Mouse (Mus musculus) midbrain, embryonic 13.5 days (tissue): Measurements from ENCODE around the gene Shb. TPM values are rescaled to one million over a fixed set of nuclear protein-coding genes. Genes with fewer than 3 reads are reported as not detected.

ENCODE experiments used
- ATAC-seq: fragments of 200-750 bp; cut with Nextera tagmentation; 2 replicates; pipeline ENCODE4 v1.8.0; 2017; ENCODE audit warnings: mild to moderate bottlenecking, moderate TSS enrichment, moderate library complexity
- H3K27ac ChIP-seq: fragments of 300-500 bp; sonication (generic); 2 replicates; pipeline ENCODE4 v1.5.1; 2015; ENCODE audit warnings: inconsistent platforms, mild to moderate bottlenecking, moderate library complexity
- H3K27me3 ChIP-seq: fragments of 300-500 bp; sonication (generic); 2 replicates; pipeline ENCODE4 v1.6.1; 2015; ENCODE audit warnings: mild to moderate bottlenecking, inconsistent platforms
- H3K36me3 ChIP-seq: fragments of 300-500 bp; sonication (generic); 2 replicates; pipeline ENCODE4 v1.6.1; 2015; ENCODE audit warnings: mild to moderate bottlenecking, inconsistent platforms
- H3K4me1 ChIP-seq: fragments of 300-500 bp; sonication (generic); replicated peaks from 2 replicates; pipeline ENCODE4 v1.6.1; 2015; ENCODE audit warnings: inconsistent platforms
- H3K4me2 ChIP-seq: fragments of 300-500 bp; sonication (generic); replicated peaks from 2 replicates; pipeline ENCODE4 v1.6.1; 2015; ENCODE audit warnings: moderate library complexity, mild to moderate bottlenecking, inconsistent platforms
- H3K4me3 ChIP-seq: fragments of 300-500 bp; sonication (generic); replicated peaks from 2 replicates; pipeline ENCODE4 v1.5.1; 2015; ENCODE audit warnings: mild to moderate bottlenecking, inconsistent platforms
- H3K9ac ChIP-seq: fragments of 300-500 bp; sonication (generic); replicated peaks from 2 replicates; pipeline ENCODE4 v1.6.1; 2015; ENCODE audit warnings: mild to moderate bottlenecking, inconsistent platforms
- H3K9me3 ChIP-seq: fragments of 300-500 bp; sonication (generic); 2 replicates; pipeline ENCODE4 v1.6.1; 2016; ENCODE audit warnings: mild to moderate bottlenecking, inconsistent platforms
- WGBS: fragments of 180-500 bp; shearing (Covaris S2); methylation state at CpG from one replicate; pipeline ENCODE4 v1.1.7; 2015; 5-methylcytosine and 5-hydroxymethylcytosine counted together
- polyA plus RNA-seq: library from polyadenylated mRNA; unstranded; fragments of >200 nt; fragmentation: Nextera tagmentation; extraction: Ambion mirVana; gene quantifications from 2 replicates; pipeline ENCODE4 v1.2.1, GENCODE M21; 2015

Shb gene
- polyA plus RNA-seq, 1 experiment from 2014 or later = 3.6 TPM

GRCm38 (mm10) chr4:45499556-45499955, 32.7 kb downstream of the Shb start:
- Histone ChIP-seq H3K36me3 (no peaks in the 10 kb centered on the region), H3K9ac (no peak overlapping the region), H3K4me2 (no peak overlapping the region), H3K4me1 (peaks cover 37% of the 10 kb centered on the region), H3K9me3 (no peaks in the 10 kb centered on the region), H3K27me3 (peaks cover 18% of the 10 kb centered on the region), H3K4me3 (no peak overlapping the region), H3K27ac (peak overlapping the region; percentile 5; the same call in 1 of the 2 replicates)
- no peak for ATAC-seq
- 24% methylated on average over 10 of the region's 10 CpGs for WGBS

DNA sequence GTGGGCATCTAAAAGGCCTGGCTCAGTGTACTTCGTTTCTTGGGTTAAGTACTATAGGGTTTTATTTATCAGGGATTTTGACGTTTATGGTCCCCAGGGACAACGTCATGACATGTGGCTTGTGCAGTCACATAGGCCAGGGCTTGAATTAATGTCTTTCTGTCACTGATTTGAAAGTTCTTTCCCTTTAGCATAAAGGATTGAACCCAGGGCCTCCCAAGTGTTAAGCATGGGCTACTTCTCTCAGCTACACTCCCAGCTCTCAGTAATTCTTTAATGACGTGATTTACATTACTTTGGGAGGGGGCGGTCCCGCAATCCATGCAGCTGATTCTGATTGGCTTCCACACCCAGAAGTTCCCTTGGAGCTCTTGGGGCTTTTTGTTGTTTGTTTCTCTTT, 33.2 kb downstream of the Shb start:
- peaks cover 42% of the 10 kb centered on the region for H3K4me1 ChIP-seq
- H3K9me3 ChIP-seq = no peaks in the 10 kb centered on the region
- H3K9ac ChIP-seq = no peak overlapping the region
- WGBS = 16% methylated on average over 6 of the region's 6 CpGs
- no peak overlapping the region for H3K4me2 ChIP-seq
- no peaks in the 10 kb centered on the region for H3K36me3 ChIP-seq
- no peak overlapping the region for H3K27ac ChIP-seq
- H3K4me3 ChIP-seq = no peak overlapping the region
- no peak for ATAC-seq
- peaks cover 18% of the 10 kb centered on the region for H3K27me3 ChIP-seq

DNA sequence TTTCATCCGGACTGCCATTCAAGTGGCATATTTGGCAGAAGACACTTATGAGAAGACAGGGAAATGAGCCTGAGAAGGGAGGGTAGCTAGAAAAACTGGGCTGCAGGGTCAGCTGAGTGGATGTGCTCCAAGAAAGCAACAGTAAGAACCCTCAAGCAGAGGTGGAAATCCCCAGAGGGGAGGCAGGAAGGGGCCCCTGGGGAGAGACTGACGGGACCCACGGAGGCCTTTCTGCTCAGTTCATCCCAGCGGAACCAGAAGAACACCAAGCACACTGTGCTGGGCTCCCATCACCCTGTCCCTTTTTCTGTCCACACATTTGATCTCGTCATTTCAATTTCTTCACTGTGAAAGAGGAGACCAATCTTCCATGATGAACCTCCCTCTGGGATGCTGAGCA, 33.9 kb downstream of the Shb start:
- Histone ChIP-seq H3K9me3 (no peaks in the 10 kb centered on the region), H3K9ac (no peak overlapping the region), H3K4me1 (peaks cover 49% of the 10 kb centered on the region), H3K27ac (no peak overlapping the region), H3K4me2 (no peak overlapping the region), H3K36me3 (no peaks in the 10 kb centered on the region), H3K27me3 (peaks cover 18% of the 10 kb centered on the region), H3K4me3 (no peak overlapping the region)
- 57% methylated on average over 5 of the region's 5 CpGs for WGBS
- no peak for ATAC-seq

DNA sequence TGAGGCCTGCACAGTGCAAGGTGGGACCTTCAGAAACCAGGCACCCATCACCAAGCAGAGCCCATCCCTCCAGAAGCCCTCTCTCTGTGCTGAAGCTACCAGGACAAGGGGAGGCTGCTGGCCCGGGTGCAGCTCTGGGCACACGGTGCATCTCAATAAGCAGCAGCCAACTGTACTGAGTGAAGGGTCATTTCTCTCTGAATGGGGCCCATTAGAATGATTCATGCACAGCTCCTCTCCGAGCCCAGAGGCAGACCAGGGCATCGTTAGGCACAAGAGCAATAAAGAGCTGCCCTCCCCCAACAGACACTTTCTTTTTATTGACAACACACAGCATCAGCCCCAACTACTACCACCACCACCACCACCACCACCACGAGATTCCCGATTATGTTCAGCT, 35.0 kb downstream of the Shb start:
- H3K27me3 ChIP-seq = peaks cover 18% of the 10 kb centered on the region; the same call in 1 of the 2 replicates
- H3K9ac ChIP-seq = no peak overlapping the region
- H3K27ac ChIP-seq = no peak overlapping the region
- no peak for ATAC-seq
- H3K4me3 ChIP-seq = no peak overlapping the region
- 60% methylated on average over 6 of the region's 6 CpGs for WGBS
- H3K4me1 ChIP-seq = peaks cover 60% of the 10 kb centered on the region
- H3K36me3 ChIP-seq = no peaks in the 10 kb centered on the region
- no peak overlapping the region for H3K4me2 ChIP-seq
- no peaks in the 10 kb centered on the region for H3K9me3 ChIP-seq

- H3K9me3 ChIP-seq = no peaks in the 10 kb centered on the region
- H3K27ac ChIP-seq = no peak overlapping the region
- no peak overlapping the region for H3K9ac ChIP-seq
- no peaks in the 10 kb centered on the region for H3K36me3 ChIP-seq
- peaks cover 22% of the 10 kb centered on the region for H3K27me3 ChIP-seq
- H3K4me2 ChIP-seq = no peak overlapping the region
- 66% methylated on average over 8 of the region's 8 CpGs for WGBS
- H3K4me1 ChIP-seq = peaks cover 76% of the 10 kb centered on the region
- no peak overlapping the region for H3K4me3 ChIP-seq
- no peak for ATAC-seq
These were observed 36.6 kb downstream of the Shb start for GRCm38 (mm10) chr4:45495531-45496201.

- H3K27me3 ChIP-seq = peaks cover 17% of the 10 kb centered on the region
- no peak overlapping the region for H3K27ac ChIP-seq
- H3K9me3 ChIP-seq = no peaks in the 10 kb centered on the region
- H3K4me2 ChIP-seq = no peak overlapping the region
- H3K4me1 ChIP-seq = peaks cover 81% of the 10 kb centered on the region
- WGBS = 18% methylated on average over 6 of the region's 6 CpGs
- H3K9ac ChIP-seq = no peak overlapping the region
- ATAC-seq = no peak
- no peak overlapping the region for H3K4me3 ChIP-seq
- H3K36me3 ChIP-seq = no peaks in the 10 kb centered on the region
These were observed 38.4 kb downstream of the Shb start for GRCm38 (mm10) chr4:45493786-45494400.

GRCm38 (mm10) chr4:45493118-45493517, 39.2 kb downstream of the Shb start:
- Histone ChIP-seq H3K9ac (no peak overlapping the region), H3K4me3 (no peak overlapping the region), H3K4me1 (peaks cover 78% of the 10 kb centered on the region), H3K9me3 (no peaks in the 10 kb centered on the region), H3K27ac (no peak overlapping the region), H3K27me3 (peaks cover 15% of the 10 kb centered on the region), H3K4me2 (no peak overlapping the region), H3K36me3 (no peaks in the 10 kb centered on the region)
- no peak for ATAC-seq
- 17% methylated on average over 7 of the region's 7 CpGs for WGBS

- WGBS = 57% methylated on average over 5 of the region's 5 CpGs
These were observed 39.6 kb downstream of the Shb start for GRCm38 (mm10) chr4:45492681-45493081.

GRCm38 (mm10) chr4:45491685-45492601, 40.3 kb downstream of the Shb start:
- H3K9ac ChIP-seq = no peak overlapping the region
- no peak overlapping the region for H3K4me2 ChIP-seq
- no peaks in the 10 kb centered on the region for H3K9me3 ChIP-seq
- H3K27ac ChIP-seq = no peak overlapping the region
- 49% methylated on average over 16 of the region's 16 CpGs for whole genome bisulfite sequencing
- H3K27me3 ChIP-seq = peaks cover 15% of the 10 kb centered on the region
- H3K36me3 ChIP-seq = 0 out of 2 replicates have a peak, but pooled peaks cover 3% of the 10 kb centered on the region
- H3K4me3 ChIP-seq = no peak overlapping the region
- no peak for ATAC-seq
- H3K4me1 ChIP-seq = peaks cover 77% of the 10 kb centered on the region

More at GRCm38 (mm10) chr4:45492681-45493081, 39.6 kb downstream of the Shb start:
- no peak for ATAC-seq
- no peaks in the 10 kb centered on the region for H3K36me3 ChIP-seq
- no peak overlapping the region for H3K27ac ChIP-seq
- H3K9me3 ChIP-seq = no peaks in the 10 kb centered on the region
- H3K4me1 ChIP-seq = peaks cover 78% of the 10 kb centered on the region
- H3K9ac ChIP-seq = no peak overlapping the region
- no peak overlapping the region for H3K4me3 ChIP-seq
- peaks cover 15% of the 10 kb centered on the region for H3K27me3 ChIP-seq
- H3K4me2 ChIP-seq = no peak overlapping the region

GRCm38 (mm10) chr4:45491119-45491679, 41.1 kb downstream of the Shb start:
- Histone ChIP-seq H3K27me3 (peaks cover 17% of the 10 kb centered on the region), H3K9ac (no peak overlapping the region), H3K4me3 (no peak overlapping the region), H3K9me3 (no peaks in the 10 kb centered on the region), H3K4me1 (peaks cover 77% of the 10 kb centered on the region), H3K36me3 (0 out of 2 replicates have a peak, but pooled peaks cover 4% of the 10 kb centered on the region), H3K4me2 (no peak overlapping the region), H3K27ac (no peak overlapping the region)
- WGBS = 38% methylated on average over 6 of the region's 6 CpGs
- ATAC-seq = no peak

- peak overlapping the region; percentile 16 for H3K9ac ChIP-seq
- peaks cover 73% of the 10 kb centered on the region for H3K4me1 ChIP-seq
- H3K4me3 ChIP-seq = no peak overlapping the region
- ATAC-seq = peak; percentile 49
- WGBS = 5% methylated on average over 8 of the region's 8 CpGs
- H3K27ac ChIP-seq = peak overlapping the region; percentile 63
- H3K36me3 ChIP-seq = 0 out of 2 replicates have a peak, but pooled peaks cover 4% of the 10 kb centered on the region
- H3K9me3 ChIP-seq = no peaks in the 10 kb centered on the region
- peaks cover 13% of the 10 kb centered on the region for H3K27me3 ChIP-seq
- no peak overlapping the region; the same call in 1 of the 2 replicates for H3K4me2 ChIP-seq
These were observed 42.1 kb downstream of the Shb start for GRCm38 (mm10) chr4:45490036-45490752.
